Mouse (Mus musculus): ENCODE data around the gene Sypl. TPM values are rescaled to one million over a fixed set of nuclear protein-coding genes. Genes with fewer than 3 reads are reported as not detected.

Sypl gene
- total RNA-seq, 2 experiments from 2014 or later: 174 to 187 TPM

DNA sequence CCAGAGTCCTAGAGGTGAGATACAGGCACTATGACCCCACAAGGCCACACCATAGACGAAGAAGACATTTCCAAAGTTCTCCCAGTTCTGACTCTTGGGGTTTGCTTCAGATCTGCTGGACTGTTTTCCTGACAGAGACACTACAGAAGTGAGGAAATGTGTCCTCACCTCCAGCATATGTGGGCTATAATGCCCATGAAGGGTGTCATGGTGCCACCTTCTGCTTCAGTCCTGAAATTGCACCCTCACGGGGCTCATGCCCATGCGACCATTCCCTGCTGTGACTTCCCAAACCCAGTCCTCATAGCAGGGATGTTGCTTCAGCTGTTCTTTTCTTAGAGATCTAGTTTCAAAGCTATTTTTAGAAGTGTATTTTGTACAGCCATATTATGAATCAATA, 56.3 kb downstream of the Sypl start:
- TF ChIP-seq CTCF (IDR thresholded peaks at IDR 0.05): peak; percentile 86
- DNase-seq: peak; percentile 67
- Histone ChIP-seq H3K27ac (no peak overlapping the region), H3K4me3 (no peak overlapping the region)
- intact Hi-C loops (cut with DNase I): loop anchor here (1.0 to 2.0 kb wide), 3 partner anchors 57 to 100 kb away; partner anchors contain the start of gene Sypl

DNA sequence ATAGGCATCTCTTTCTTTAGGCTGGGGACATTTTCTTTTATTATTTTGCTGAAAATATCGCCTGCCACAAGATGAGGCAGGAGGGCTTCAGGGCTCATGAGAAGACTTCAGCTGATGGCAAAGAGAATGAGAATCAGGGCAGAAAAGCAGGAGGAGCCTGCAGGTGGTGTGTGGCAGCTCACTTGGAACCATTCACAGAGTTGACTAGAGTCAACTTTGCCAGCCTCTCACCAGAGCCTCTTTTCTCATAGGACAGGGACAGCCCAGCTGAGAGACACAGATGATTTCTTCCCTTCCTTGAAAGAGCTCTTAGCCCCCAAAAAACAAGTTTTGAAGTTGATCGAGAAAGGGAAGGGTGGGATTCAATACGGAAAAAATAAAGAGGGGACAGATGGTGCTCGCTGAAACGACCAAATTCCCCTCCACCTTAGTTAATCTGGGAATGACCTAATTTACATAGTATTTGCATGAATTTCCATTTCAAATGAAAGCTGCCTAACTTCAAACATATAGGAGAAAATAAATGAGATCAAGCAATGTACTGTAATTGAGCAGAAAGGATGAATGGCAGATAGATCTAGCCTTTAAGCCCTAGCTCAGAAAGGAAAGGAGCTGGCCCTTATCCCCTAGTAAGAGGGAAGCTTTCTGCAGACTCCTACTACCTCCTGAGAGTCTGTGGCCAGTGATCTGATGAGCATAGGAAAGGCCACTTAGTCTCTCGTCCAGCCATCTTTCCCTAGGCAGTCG, 60.5 kb downstream of the Sypl start:
- DNase-seq: no peak
- Histone ChIP-seq H3K4me3 (no peak overlapping the region), H3K27ac (no peak overlapping the region)
- TF ChIP-seq CTCF (IDR thresholded peaks at IDR 0.05): no peak
- intact Hi-C loops (cut with DNase I): no loop called here

DNA sequence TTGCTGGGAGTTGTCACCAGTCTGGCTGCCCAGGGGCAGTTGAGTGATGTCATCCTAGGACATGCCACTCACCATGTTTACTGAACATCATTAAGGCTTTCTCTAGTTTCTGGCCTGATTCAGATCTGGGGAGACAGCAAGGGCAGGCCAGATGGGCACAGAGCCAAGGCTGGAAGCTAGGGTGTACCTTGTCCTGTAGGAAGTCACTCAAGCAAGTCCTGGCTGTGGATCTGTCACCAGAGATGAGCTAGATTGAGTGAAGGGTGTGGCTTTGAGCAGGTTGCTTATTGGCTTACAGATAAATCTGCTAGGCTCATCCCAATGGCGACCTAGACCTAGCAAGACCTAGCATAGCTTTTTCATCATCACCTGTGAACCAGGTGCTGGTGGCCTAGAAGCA, 61.4 kb downstream of the Sypl start:
- DNase-seq: no peak
- intact Hi-C loops (cut with DNase I): no loop called here
- no peak for TF ChIP-seq CTCF (IDR thresholded peaks at IDR 0.05)
- H3K27ac ChIP-seq: no peak overlapping the region
- H3K4me3 ChIP-seq: no peak overlapping the region

DNA sequence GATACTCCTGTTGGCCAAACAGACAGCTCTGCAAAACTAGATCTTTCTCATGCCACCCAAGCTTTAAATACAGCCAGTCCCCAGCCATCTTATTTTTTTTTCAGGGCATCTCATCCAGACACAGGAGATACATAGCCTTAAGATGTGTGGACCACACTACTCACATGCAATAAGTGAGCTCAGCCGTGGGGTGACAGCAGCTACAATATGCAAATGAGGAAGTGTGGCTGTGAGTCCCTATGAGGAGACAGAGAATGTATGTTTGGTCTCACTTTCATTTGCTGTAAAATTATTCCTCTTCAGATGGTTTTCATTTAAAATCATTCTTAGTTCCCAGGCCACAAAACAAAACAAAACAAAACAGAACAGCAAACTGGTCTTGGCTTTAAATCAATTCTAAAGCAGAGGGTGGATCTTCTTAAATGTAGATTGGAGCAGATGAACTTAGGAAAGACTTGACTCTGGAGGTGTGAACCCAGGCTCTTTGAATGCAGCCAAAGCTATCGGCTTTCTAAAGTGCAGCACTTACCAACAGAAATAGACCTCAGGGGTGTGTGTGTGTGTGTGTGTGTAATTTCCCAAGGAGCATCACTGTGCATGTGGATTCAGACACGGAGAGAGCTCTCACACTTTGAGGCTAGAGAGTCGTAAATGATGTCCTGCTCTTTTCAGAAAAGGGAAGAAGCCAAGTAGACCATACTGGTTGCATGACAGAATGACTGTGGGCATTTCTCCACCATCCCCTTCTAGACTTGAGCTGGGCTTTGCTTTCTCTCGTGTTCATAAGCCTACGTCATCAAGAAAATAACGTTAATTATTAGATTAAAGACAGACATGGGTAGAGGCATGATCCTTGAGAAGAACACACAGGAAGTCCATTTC, 63.4 kb downstream of the Sypl start:
- H3K27ac ChIP-seq: no peak overlapping the region
- intact Hi-C loops (cut with DNase I): no loop called here
- no peak for DNase-seq
- no peak for TF ChIP-seq CTCF (IDR thresholded peaks at IDR 0.05)
- no peak overlapping the region for H3K4me3 ChIP-seq

DNA sequence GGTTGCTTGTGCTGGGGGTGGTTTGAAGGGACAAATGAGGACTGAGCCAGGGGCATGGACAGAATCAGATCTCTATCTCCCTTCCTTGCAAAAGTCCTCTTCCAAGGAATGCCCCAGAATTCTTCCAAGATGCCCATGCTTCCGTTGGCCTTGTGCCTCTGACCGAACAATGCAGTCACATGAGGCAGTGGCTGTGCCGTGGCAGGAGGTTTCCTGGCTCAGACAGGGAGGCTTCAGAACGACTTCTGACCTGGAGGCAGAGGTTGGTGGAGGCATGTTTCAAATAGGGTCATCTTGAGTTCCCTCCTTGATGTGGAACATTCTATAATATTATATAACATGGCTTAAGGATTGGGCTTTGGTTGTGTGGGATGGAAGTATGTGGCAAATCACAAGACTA, 64.9 kb downstream of the Sypl start:
- DNase-seq: no peak
- intact Hi-C loops (cut with DNase I): no loop called here
- no peak for TF ChIP-seq CTCF (IDR thresholded peaks at IDR 0.05)
- Histone ChIP-seq H3K4me3 (no peak overlapping the region), H3K27ac (no peak overlapping the region)

DNA sequence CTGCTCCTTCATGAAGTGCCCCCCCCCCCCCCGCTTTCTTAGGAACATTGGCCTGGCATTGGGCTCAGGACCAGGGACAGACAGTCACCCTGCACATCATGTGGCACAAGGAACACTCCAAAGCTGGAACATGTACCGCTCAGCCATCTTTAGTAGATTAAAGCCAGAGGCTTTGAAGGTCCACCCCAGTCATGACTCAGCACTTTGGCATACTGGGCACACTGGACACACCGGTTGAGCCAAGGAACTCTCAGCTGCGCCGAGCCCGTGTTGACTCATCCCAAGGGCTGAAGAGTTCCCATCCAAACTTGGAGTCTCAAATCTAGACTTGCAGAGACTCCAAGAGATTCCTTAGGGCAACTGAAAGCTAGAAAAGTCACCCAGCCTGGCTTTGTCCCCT, 66.3 kb downstream of the Sypl start:
- Histone ChIP-seq H3K27ac (peak overlapping the region; percentile 70), H3K4me3 (no peak overlapping the region)
- intact Hi-C loops (cut with DNase I): no loop called here
- no peak for TF ChIP-seq CTCF (IDR thresholded peaks at IDR 0.05)
- DNase-seq: peak; percentile 87

DNA sequence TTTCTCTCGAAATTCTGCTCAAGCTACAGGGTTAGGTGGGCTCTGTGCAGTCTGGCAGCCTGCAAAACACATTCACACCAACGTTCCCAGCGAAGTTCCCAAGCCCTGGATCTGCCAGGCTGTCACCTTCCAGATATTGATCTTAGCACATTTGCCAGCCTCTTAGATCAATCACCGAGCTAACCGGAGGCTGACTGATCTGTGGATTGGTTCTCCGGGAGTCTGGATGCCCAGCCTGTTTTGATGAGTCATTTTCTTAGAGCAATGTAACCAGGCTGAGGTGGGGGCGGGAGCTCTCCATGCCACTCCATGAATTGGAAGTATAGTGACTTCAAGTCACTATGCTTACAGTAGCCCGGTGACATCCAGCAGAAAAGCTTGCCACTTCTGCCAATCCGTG, 67.4 kb downstream of the Sypl start:
- intact Hi-C loops (cut with DNase I): no loop called here
- no peak for DNase-seq
- no peak for TF ChIP-seq CTCF (IDR thresholded peaks at IDR 0.05)
- no peak overlapping the region for H3K4me3 ChIP-seq
- H3K27ac ChIP-seq: no peak overlapping the region

DNA sequence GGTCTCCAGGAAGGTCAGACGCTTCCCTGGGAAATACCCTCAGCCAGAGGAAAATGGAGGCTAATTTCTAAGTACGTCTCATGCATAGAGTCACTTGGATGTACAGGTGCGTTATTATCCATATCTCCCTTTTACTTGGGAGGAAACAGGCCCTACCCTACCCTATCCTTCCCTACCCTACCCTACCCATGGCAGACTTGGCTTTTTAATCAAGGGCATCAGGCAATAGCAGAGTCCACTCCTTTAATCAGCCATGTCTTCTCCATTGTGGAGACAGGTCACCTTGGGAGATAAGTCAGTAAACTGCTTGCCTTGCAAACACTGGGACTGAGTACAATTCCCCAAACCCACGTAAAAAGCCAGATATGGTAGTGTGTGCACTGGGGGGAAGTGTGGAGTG, 68.1 kb downstream of the Sypl start:
- intact Hi-C loops (cut with DNase I): no loop called here
- TF ChIP-seq CTCF (IDR thresholded peaks at IDR 0.05): no peak
- H3K4me3 ChIP-seq: no peak overlapping the region
- no peak overlapping the region for H3K27ac ChIP-seq
- no peak for DNase-seq

DNA sequence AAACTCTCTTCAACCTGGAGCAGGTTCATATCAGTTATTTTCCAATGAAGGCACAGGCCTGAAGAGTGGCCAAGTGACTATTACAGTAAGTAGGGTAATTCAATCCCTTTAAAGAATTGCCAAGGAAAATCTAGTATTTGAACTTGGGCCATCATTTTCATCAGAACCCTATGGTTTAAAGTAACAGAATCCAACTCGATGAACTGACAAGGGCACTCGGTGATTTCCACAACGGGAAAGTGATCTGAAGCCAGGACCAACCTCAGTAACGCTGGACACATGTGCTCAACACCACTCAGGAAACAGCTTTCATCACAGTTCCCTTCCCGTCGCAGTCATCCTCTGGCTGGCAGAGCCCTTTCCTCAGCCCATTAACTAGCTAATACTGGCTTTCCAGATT, 70.8 kb downstream of the Sypl start:
- no peak for TF ChIP-seq CTCF (IDR thresholded peaks at IDR 0.05)
- Histone ChIP-seq H3K4me3 (no peak overlapping the region), H3K27ac (no peak overlapping the region)
- intact Hi-C loops (cut with DNase I): no loop called here
- no peak for DNase-seq

DNA sequence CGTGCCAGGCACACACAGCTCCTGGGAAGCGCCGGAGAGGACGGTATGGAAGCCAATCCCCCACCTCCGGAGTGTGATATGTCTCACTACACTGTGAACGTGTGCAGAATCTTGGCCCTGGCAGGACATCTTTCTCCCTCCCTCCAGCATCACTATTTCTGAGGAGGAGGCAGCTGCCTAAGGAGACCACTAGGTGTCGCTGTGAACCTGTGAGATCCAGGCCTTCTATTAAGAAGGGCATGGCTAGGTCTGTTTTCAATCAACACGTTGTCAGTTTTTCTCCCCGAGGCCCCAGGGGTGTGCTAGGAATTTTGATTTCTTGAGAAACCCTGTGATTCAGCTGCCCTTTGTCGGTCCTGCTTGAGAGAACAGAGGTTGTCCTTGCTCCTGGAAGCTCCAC, 73.4 kb downstream of the Sypl start:
- Histone ChIP-seq H3K4me3 (no peak overlapping the region), H3K27ac (no peak overlapping the region)
- intact Hi-C loops (cut with DNase I): loop anchor here (1.0 to 5.0 kb wide), 3 partner anchors 82 to 308 kb away; no protein-coding TSS in a partner anchor

DNA sequence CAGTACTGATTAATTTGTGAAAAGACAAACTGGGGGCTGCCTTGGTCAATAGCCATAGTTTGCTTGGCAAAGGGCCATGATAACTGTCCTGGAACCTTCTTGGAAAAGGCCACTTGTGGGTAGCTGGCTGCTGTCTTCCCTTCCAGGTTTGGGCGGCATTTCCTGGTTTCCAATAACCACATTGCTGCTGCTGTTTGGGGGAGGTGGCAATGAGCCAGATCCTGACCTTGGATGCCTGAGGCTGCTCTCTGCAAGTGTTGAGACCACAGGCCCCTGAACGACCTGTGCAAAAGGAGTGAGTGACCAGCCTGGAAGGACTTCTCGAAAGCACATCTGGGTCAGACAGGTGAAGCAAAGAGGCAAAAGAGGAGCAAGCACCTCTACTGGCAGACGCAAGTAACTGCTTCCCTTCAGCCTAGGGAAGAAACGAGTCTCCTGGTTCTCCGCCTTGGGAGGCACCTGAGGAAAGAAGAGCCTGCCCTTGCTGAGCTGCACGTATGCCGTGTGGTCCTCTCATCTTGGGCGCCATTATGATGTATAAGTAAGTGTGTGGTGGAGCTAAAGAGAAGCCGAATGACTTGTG, 74.5 kb downstream of the Sypl start:
- H3K4me3 ChIP-seq: no peak overlapping the region
- peak; percentile 53 for TF ChIP-seq CTCF (IDR thresholded peaks at IDR 0.05)
- no peak for DNase-seq

More for the DNA sequence above, 73.4 kb downstream of the Sypl start:
- peak; percentile 81 for DNase-seq
- peak; percentile 94 for TF ChIP-seq CTCF (IDR thresholded peaks at IDR 0.05)

DNA sequence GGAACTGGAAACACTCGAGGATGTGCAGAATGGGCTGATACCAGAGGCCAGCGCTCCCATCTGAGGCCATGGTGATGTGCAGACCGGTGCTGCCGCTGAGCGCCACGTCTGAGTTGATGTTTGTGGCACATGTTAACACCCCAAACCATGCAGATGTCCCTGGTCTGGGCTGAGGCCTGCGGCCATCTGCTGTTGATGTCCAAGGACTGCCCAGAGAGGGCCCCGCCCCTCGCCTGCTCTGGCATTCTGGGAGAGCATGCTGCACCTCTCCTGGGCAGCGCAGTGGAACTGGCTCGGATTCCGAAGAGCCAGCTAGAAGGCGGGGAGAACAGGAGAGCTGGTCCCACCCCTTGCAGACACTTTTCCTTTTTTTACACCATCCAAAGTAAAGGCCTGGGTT, 75.0 kb downstream of the Sypl start:
- Histone ChIP-seq H3K27ac (no peak overlapping the region), H3K4me3 (no peak overlapping the region)
- no peak for DNase-seq
- TF ChIP-seq CTCF (IDR thresholded peaks at IDR 0.05): no peak
- intact Hi-C loops (cut with DNase I): loop anchor here (5.0 kb wide), 1 partner anchor 239 kb away; no protein-coding TSS in a partner anchor

More for the DNA sequence above, 74.5 kb downstream of the Sypl start:
- intact Hi-C loops (cut with DNase I): loop anchor here (5.0 kb wide), 1 partner anchor 239 kb away; no protein-coding TSS in a partner anchor
- no peak overlapping the region for H3K27ac ChIP-seq

Other genes with a start within 250 kb of the Sypl start
- 10 to 100 TPM; 90.3 to 94.4 TPM for gene Nampt, start 134.3 kb upstream of the Sypl start, total RNA-seq (2021)
- gene Cdhr3, start 139.0 kb downstream of the Sypl start, total RNA-seq (2021): 1 to 10 TPM in 1 of 2 experiments, under 1 TPM in 1; 0.69 to 1.4 TPM
- 10 to 100 TPM; 20.4 to 23.9 TPM for gene Atxn7l1, start 193.8 kb downstream of the Sypl start, total RNA-seq (2021)